Mouse (Mus musculus): ENCODE measurements around the gene Tbc1d17. TPM values are rescaled to one million over a fixed set of nuclear protein-coding genes. Genes with fewer than 3 reads are reported as not detected.

Tbc1d17 gene
- polyA plus RNA-seq, 1 experiment from 2014 or later, result 65.3 TPM

DNA sequence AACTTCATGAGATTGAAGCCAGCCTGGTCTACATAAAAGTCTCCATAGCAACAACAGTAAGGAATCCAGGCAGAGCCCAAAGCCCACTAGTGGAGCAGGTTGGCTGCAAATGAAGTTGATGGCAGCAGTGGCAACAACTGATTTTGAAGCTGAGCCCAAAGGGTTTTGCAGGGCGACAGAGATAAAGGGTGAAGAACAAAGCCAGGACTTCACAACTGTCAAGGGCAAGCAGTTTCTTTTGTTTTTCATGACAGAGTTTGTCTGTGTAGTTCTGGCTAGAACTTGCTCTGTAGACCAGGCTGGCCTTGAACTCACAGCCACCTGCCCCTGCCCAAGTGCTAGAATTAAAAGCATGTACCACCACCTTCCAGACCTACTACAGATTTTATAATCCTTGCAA is 22.3 kb upstream of the Tbc1d17 start:
- Histone ChIP-seq H3K27ac (ENCODE audit: low read depth, low read length) (no peak overlapping the region), H3K27me3 (ENCODE audit: control insufficient read depth, insufficient read depth, low read length) (no peaks in the 10 kb centered on the region), H3K36me3 (ENCODE audit: control insufficient read depth, insufficient read depth, low read length) (peaks cover 13% of the 10 kb centered on the region), H3K4me2 (replicated peaks; ENCODE audit: low read depth, low read length) (no peak overlapping the region), H3K4me3 (ENCODE audit: low read length) (no peak overlapping the region), H3K9ac (ENCODE audit: low read depth, low read length) (no peak overlapping the region), H3K4me1 (ENCODE audit: control insufficient read depth, insufficient read depth, low read length) (peaks cover 31% of the 10 kb centered on the region), H3K9me3 (ENCODE audit: control insufficient read depth, low read length) (no peaks in the 10 kb centered on the region)
- no peak for ATAC-seq (ENCODE audit: low FRiP score, low TSS enrichment)
- 87% methylated on average over 1 of the region's 1 CpGs for WGBS

DNA sequence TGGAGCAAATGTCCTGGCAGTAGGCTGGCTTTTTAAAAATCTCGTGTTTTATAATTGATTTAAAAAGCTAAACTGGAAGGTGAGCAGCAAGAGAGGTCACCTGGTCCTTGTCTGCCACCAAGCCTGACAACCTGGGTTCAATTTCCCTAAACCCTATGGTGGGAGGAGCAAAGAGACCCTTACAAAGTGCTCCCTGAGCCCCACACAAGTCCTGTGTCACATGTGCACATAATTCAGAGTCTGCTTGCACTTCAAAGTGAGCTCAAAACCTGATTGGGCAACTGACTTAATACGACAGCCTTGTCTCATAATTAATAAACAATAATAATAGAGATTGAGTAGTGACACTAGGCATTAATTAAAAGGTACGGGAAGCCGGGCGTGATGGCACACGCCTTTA is 21.7 kb upstream of the Tbc1d17 start:
- Histone ChIP-seq H3K4me2 (replicated peaks; ENCODE audit: low read depth, low read length) (peak overlapping the region; percentile 90), H3K4me3 (ENCODE audit: low read length) (peak overlapping the region; percentile 96), H3K9ac (ENCODE audit: low read depth, low read length) (peak overlapping the region; percentile 97; the same call in 1 of the 2 replicates), H3K9me3 (ENCODE audit: control insufficient read depth, low read length) (no peaks in the 10 kb centered on the region), H3K36me3 (ENCODE audit: control insufficient read depth, insufficient read depth, low read length) (peaks cover 13% of the 10 kb centered on the region; the same call in 1 of the 2 replicates), H3K4me1 (ENCODE audit: control insufficient read depth, insufficient read depth, low read length) (peaks cover 36% of the 10 kb centered on the region), H3K27me3 (ENCODE audit: control insufficient read depth, insufficient read depth, low read length) (no peaks in the 10 kb centered on the region), H3K27ac (ENCODE audit: low read depth, low read length) (peak overlapping the region; percentile 100)
- no peak for ATAC-seq (ENCODE audit: low FRiP score, low TSS enrichment)
- WGBS, result 78% methylated on average over 6 of the region's 6 CpGs

DNA sequence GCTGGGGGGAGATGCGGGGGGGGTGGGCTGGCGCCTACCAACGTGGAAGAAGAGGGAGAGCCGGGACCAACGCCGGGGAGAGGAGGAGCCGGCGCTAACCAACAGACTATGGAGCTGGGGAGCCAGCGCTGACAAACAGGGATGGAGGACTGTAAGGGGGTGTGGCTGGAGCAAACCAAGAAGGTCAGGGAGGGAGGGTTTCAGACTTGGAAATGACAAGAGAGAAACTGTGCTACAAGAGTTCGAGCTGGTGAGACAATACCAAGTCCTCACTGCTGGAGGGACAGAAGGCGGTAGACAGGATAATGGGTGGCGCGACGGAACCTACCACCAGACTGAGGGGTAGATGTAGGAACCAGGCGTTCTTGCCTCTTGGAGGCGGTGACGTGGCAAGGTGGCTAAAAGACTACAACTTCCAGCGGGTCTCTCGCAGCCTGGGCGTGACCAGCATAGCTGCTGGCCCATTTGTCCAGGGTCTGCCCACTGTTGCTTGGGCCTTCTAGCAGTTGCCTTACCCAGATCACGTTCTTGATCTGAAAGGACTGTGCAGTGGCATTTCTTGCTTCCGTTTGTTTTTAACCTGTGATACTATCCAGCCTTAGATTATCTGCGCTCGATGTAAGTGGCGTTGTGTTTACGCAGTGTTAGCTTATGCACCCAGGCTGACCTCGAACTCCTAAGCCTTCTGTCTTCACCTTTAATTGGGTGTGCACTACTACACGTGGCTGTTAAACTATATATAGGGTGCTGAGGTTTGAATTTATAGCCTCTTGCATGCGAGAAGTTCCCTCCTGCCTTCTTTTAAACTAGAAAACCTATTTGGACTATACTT is 21.0 kb upstream of the Tbc1d17 start, which contains the start of gene Ptov1:
TSS of gene Ptov1 (minus strand) at position 92 of the 832 bp plus-strand sequence.
- peak within 1 kb of the TSS; percentile 100 for H3K27ac ChIP-seq (ENCODE audit: low read depth, low read length)

DNA sequence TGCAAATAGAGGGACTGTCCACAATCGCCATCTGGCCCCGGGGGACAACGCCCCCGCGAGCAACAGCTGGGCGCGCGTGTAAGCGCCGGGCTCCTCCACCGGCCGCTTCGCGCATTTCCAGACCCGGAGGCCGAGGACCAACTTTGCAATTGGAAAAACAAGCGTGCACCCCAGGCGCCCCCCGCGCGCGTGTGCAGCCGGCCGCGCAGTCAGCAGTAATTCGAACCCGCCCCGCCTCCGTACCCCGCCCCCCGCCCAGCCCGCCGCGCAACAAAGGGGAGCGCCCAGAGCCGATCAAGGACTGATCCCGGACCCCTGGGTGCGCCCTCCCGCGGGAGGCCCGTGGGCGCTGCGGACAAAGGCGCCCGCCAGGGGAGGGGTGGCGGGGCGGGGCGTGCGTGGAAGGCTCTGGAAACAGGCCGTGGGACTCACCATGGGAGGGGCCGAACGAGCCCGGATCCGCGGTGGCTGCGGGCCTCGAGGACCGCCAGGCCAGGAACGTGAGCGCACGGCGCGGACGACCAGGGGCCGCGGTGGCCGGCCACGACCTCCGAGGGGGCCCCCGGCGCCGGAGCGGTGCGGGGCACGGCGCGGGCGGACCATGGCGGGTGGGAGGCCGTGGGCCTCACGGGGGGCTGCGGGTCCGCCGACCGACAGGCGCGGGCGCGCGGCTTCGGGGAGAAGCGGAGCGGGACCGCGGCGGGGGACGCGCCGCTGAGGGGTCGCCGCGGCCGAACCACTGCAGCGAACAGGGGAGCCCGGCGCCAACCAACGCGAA is 20.2 kb upstream of the Tbc1d17 start:
- H3K9me3 ChIP-seq (ENCODE audit: control insufficient read depth, low read length), result no peaks in the 10 kb centered on the region
- peak overlapping the region; percentile 90 for H3K4me2 ChIP-seq (replicated peaks; ENCODE audit: low read depth, low read length)
- peak; percentile 70 for ATAC-seq (ENCODE audit: low FRiP score, low TSS enrichment)
- H3K4me1 ChIP-seq (ENCODE audit: control insufficient read depth, insufficient read depth, low read length), result peaks cover 41% of the 10 kb centered on the region
- WGBS, result under 1% methylated on average over 95 of the region's 108 CpGs
- H3K27ac ChIP-seq (ENCODE audit: low read depth, low read length), result peak overlapping the region; percentile 100
- peak overlapping the region; percentile 97 for H3K9ac ChIP-seq (ENCODE audit: low read depth, low read length)
- peak overlapping the region; percentile 96 for H3K4me3 ChIP-seq (ENCODE audit: low read length)
- H3K36me3 ChIP-seq (ENCODE audit: control insufficient read depth, insufficient read depth, low read length), result peaks cover 28% of the 10 kb centered on the region
- H3K27me3 ChIP-seq (ENCODE audit: control insufficient read depth, insufficient read depth, low read length), result no peaks in the 10 kb centered on the region

More for the DNA sequence above, 21.0 kb upstream of the Tbc1d17 start, which contains the start of gene Ptov1:
- Histone ChIP-seq H3K9ac (ENCODE audit: low read depth, low read length) (peak within 1 kb of the TSS; percentile 97), H3K4me3 (ENCODE audit: low read length) (peak within 1 kb of the TSS; percentile 96), H3K4me2 (replicated peaks; ENCODE audit: low read depth, low read length) (peak within 1 kb of the TSS; percentile 90), H3K36me3 (ENCODE audit: control insufficient read depth, insufficient read depth, low read length) (peaks cover 20% of the 10 kb centered on the region), H3K4me1 (ENCODE audit: control insufficient read depth, insufficient read depth, low read length) (peaks cover 41% of the 10 kb centered on the region), H3K27me3 (ENCODE audit: control insufficient read depth, insufficient read depth, low read length) (no peaks in the 10 kb centered on the region), H3K9me3 (ENCODE audit: control insufficient read depth, low read length) (no peaks in the 10 kb centered on the region)
- 3% methylated on average over 29 of the region's 29 CpGs for WGBS
- ATAC-seq (ENCODE audit: low FRiP score, low TSS enrichment), result peak; percentile 93

DNA sequence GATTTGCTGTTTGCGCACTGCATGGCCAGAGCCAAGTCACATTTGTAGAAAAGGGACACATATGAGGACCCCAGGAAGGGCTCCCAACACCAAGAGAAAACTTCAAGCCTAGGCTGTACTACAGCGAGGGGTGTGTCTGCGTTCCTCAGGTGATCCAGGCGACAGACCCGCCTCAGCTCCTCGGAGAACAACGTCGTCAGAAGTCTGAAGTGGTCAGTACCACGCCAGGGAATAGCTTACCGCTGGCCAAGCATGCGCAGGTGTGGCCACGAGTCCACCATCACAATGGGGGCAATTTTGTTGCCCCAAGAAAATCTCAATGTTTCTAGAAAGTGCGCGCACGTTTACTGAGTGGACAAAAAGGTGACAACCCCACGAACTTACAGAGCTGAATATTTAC is 19.6 kb upstream of the Tbc1d17 start:
- H3K36me3 ChIP-seq (ENCODE audit: control insufficient read depth, insufficient read depth, low read length), result peaks cover 35% of the 10 kb centered on the region
- H3K4me3 ChIP-seq (ENCODE audit: low read length), result peak overlapping the region; percentile 96
- no peaks in the 10 kb centered on the region for H3K27me3 ChIP-seq (ENCODE audit: control insufficient read depth, insufficient read depth, low read length)
- no peaks in the 10 kb centered on the region for H3K9me3 ChIP-seq (ENCODE audit: control insufficient read depth, low read length)
- peak overlapping the region; percentile 100 for H3K27ac ChIP-seq (ENCODE audit: low read depth, low read length)
- peak overlapping the region; percentile 90 for H3K4me2 ChIP-seq (replicated peaks; ENCODE audit: low read depth, low read length)
- H3K9ac ChIP-seq (ENCODE audit: low read depth, low read length), result peak overlapping the region; percentile 97
- ATAC-seq (ENCODE audit: low FRiP score, low TSS enrichment), result no peak
- peaks cover 40% of the 10 kb centered on the region for H3K4me1 ChIP-seq (ENCODE audit: control insufficient read depth, insufficient read depth, low read length)
- WGBS, result 4% methylated on average over 16 of the region's 16 CpGs

DNA sequence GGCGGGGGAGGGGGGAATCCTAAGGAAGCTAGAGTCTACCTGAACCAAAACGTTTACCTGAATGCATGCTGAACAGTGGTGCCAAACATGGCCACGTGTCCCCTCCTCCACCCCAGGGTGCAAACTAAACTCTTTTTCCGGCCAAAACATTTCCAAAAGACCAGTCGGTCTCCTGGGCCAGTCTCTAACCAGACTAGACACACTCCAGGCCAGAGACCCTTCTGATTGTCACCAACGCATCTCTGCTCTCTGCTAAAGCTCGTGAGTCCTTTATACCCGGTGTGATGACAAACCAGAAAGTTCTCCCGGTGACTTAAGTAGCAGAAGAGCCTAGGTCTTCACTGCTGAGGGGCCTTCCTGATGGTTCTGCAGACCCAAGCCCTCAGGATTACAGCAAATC is 18.9 kb upstream of the Tbc1d17 start:
- Histone ChIP-seq H3K36me3 (ENCODE audit: control insufficient read depth, insufficient read depth, low read length) (peaks cover 42% of the 10 kb centered on the region), H3K9me3 (ENCODE audit: control insufficient read depth, low read length) (no peaks in the 10 kb centered on the region), H3K4me3 (ENCODE audit: low read length) (peak overlapping the region; percentile 96), H3K27ac (ENCODE audit: low read depth, low read length) (no peak overlapping the region), H3K4me2 (replicated peaks; ENCODE audit: low read depth, low read length) (peak overlapping the region; percentile 90), H3K27me3 (ENCODE audit: control insufficient read depth, insufficient read depth, low read length) (no peaks in the 10 kb centered on the region), H3K4me1 (ENCODE audit: control insufficient read depth, insufficient read depth, low read length) (peaks cover 37% of the 10 kb centered on the region), H3K9ac (ENCODE audit: low read depth, low read length) (peak overlapping the region; percentile 97; the same call in 1 of the 2 replicates)
- 25% methylated on average over 9 of the region's 9 CpGs for WGBS
- ATAC-seq (ENCODE audit: low FRiP score, low TSS enrichment), result no peak

DNA sequence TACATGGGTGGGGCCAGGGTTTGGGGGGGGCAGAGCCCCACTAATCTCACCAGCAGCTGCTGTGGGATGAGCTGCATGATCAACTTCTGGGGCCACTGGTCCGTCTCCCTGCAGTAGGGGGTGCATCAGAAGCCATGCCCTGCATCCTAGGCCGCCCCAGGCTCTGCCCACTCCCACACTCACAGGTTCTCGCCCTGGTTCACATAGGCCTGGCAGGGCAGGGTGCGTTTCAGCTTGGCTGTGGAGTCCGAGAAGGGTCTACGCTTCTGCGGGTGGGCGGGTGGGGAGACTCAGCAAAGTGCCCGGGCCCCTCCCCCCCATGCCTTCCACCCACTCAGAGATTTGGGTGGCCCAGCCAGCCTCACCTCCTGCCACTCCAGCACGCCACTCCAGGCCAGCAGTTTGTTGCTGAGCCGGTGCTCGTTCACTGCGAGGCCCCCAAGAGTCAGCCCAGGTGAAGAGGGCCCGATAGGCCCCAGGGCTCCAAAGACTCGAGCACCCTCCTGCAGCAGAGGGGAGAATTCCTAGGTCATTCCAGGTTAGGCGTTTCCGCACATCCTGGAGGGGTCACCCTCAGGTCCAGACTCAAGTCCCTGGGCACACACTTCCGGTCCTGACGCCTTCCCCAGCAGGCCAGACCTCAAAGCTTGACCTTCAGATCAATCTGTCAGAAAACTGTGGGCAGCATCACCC is 18.3 kb upstream of the Tbc1d17 start:
- peaks cover 48% of the 10 kb centered on the region for H3K36me3 ChIP-seq (ENCODE audit: control insufficient read depth, insufficient read depth, low read length)
- no peaks in the 10 kb centered on the region for H3K9me3 ChIP-seq (ENCODE audit: control insufficient read depth, low read length)
- 34% methylated on average over 19 of the region's 19 CpGs for WGBS
- no peak overlapping the region for H3K27ac ChIP-seq (ENCODE audit: low read depth, low read length)
- H3K27me3 ChIP-seq (ENCODE audit: control insufficient read depth, insufficient read depth, low read length), result no peaks in the 10 kb centered on the region
- H3K4me3 ChIP-seq (ENCODE audit: low read length), result peak overlapping the region; percentile 96
- H3K4me2 ChIP-seq (replicated peaks; ENCODE audit: low read depth, low read length), result peak overlapping the region; percentile 90
- H3K9ac ChIP-seq (ENCODE audit: low read depth, low read length), result peak overlapping the region; percentile 97; the same call in 1 of the 2 replicates
- peaks cover 37% of the 10 kb centered on the region for H3K4me1 ChIP-seq (ENCODE audit: control insufficient read depth, insufficient read depth, low read length)
- ATAC-seq (ENCODE audit: low FRiP score, low TSS enrichment), result no peak

DNA sequence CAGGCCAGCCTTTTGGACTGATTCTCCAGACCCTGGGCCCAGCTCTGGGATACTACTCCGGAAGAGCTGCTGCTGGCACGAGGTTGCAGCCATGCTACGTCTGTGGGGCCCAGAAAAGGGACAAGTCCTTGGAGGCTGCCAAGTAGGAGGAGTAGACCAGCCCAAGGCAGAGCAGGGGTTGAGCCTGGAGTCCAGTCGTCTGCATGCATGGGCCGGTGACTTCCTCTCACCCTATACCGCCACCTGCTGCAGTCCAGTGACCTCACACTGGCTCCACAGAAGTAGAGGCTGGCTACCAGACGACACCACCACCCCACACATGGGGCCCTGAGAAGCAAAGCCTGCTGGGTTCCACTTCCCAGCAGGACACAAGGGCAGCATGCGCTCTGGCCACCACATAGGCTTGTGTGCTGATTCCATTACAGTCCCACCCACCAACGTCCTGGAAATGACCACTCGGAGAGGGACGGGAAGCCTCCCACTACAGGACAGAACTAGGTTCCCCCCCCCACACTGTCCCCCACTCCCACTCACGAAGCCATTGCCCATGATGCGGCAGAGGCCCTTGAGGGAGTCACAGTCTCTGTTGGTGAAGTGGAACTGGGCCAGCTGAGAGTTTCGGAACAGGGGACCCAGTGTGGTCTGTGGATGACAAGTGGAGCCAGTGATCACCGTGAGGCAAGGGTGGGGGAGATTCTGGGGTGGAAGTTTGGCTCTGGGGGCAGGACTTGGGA is 17.6 kb upstream of the Tbc1d17 start:
- H3K4me1 ChIP-seq (ENCODE audit: control insufficient read depth, insufficient read depth, low read length), result peaks cover 37% of the 10 kb centered on the region
- peak overlapping the region; percentile 90 for H3K4me2 ChIP-seq (replicated peaks; ENCODE audit: low read depth, low read length)
- H3K27me3 ChIP-seq (ENCODE audit: control insufficient read depth, insufficient read depth, low read length), result no peaks in the 10 kb centered on the region
- H3K9me3 ChIP-seq (ENCODE audit: control insufficient read depth, low read length), result no peaks in the 10 kb centered on the region
- no peak for ATAC-seq (ENCODE audit: low FRiP score, low TSS enrichment)
- H3K36me3 ChIP-seq (ENCODE audit: control insufficient read depth, insufficient read depth, low read length), result peaks cover 55% of the 10 kb centered on the region
- peak overlapping the region; percentile 97; the same call in 1 of the 2 replicates for H3K9ac ChIP-seq (ENCODE audit: low read depth, low read length)
- peak overlapping the region; percentile 42; the same call in 1 of the 2 replicates for H3K27ac ChIP-seq (ENCODE audit: low read depth, low read length)
- H3K4me3 ChIP-seq (ENCODE audit: low read length), result peak overlapping the region; percentile 96; the same call in 1 of the 2 replicates
- 42% methylated on average over 15 of the region's 15 CpGs for WGBS
